Mouse (Mus musculus) cerebellum, adult 2 months (tissue): ENCODE results near the gene Mgrn1. TPM values are rescaled to one million over a fixed set of nuclear protein-coding genes. Genes with fewer than 3 reads are reported as not detected.
A peak's percentile ranks its signal among the peaks of the same experiment; 100 is the strongest.

Experiments used
- DNase-seq, 2 experiments: peaks; one replicate each; pipeline ENCODE4 v3.0.0; 2021
- H3K27ac ChIP-seq: fragments of 200-500 bp; 2 replicates; pipeline ENCODE4 v1.5.1; 2012; ENCODE audit warnings: low read length, control low read depth, inconsistent platforms; ENCODE audit not compliant: insufficient read depth
- H3K27me3 ChIP-seq: fragments of 200-500 bp; 2 replicates; pipeline ENCODE4 v1.6.1; 2012; ENCODE audit warnings: inconsistent platforms, mild to moderate bottlenecking, low read length, moderate library complexity; ENCODE audit not compliant: control insufficient read depth, insufficient read depth
- H3K4me1 ChIP-seq: fragments of 200-500 bp; 2 replicates; pipeline ENCODE4 v1.6.1; 2011; ENCODE audit warnings: low read length; ENCODE audit not compliant: control insufficient read depth, insufficient read depth
- H3K4me3 ChIP-seq: fragments of 200-500 bp; replicated peaks from 2 replicates; pipeline ENCODE3; 2011; ENCODE audit warnings: mild to moderate bottlenecking, low read depth, low read length, control low read depth; ENCODE audit not compliant: insufficient read depth
- CTCF ChIP-seq: fragments of 200-500 bp; IDR thresholded peaks from 2 replicates; pipeline ENCODE4 v1.5.1; 2011; ENCODE audit warnings: low read depth, mild to moderate bottlenecking, control low read depth, low read length, moderate library complexity, borderline replicate concordance; ENCODE audit not compliant: insufficient read depth
- POLR2A ChIP-seq: fragments of 200-500 bp; IDR thresholded peaks from 2 replicates; pipeline ENCODE4 v1.6.1; 2011; ENCODE audit warnings: low read length, control low read depth, borderline replicate concordance; ENCODE audit not compliant: insufficient read depth
- WGBS: fragments of 180-500 bp; shearing (Covaris S2); methylation state at CpG from one replicate; pipeline ENCODE4 v1.1.7; 2018; 5-methylcytosine and 5-hydroxymethylcytosine counted together
- polyA plus RNA-seq: library from polyadenylated mRNA; depleted of rRNA; stranded (reverse); fragments of >200 nt; gene quantifications from 2 replicates; pipeline ENCODE4 v1.2.3, GENCODE M21; 2012; rRNA removed

Mgrn1 gene
- polyA plus RNA-seq = 243 and 248 TPM in 2 replicates

GRCm38 (mm10) chr16:4885760-4886689 is at the start of gene Mgrn1:
Gene Mgrn1, plus strand, starts transcription at chr16:4886249.
- peak within 1 kb of the TSS; percentile 98 for H3K27ac ChIP-seq
- peak; percentile 90 to 93 for DNase-seq
- TF ChIP-seq CTCF (no peak), POLR2A (peak; percentile 34; the same call in 1 of the 2 replicates)
- H3K4me3 ChIP-seq = peak within 1 kb of the TSS; percentile 78
- under 1% methylated on average over 63 of the region's 74 CpGs for WGBS
- peaks cover 10% of the 10 kb centered on the region; the same call in 1 of the 2 replicates for H3K4me1 ChIP-seq
- no peaks in the 10 kb centered on the region for H3K27me3 ChIP-seq

- Histone ChIP-seq H3K27ac (no peak overlapping the region), H3K4me3 (no peak overlapping the region), H3K4me1 (no peaks in the 10 kb centered on the region), H3K27me3 (no peaks in the 10 kb centered on the region)
- DNase-seq = no peak
- no peak for TF ChIP-seq POLR2A
- no peak for TF ChIP-seq CTCF
- WGBS = 85% methylated on average over 3 of the region's 3 CpGs
Measured at GRCm38 (mm10) chr16:4837631-4838030, 48.4 kb upstream of the Mgrn1 start.

GRCm38 (mm10) chr16:4839552-4839951 is 46.5 kb upstream of the Mgrn1 start:
- TF ChIP-seq POLR2A = no peak
- no peak for TF ChIP-seq CTCF
- no peak for DNase-seq
- Histone ChIP-seq H3K4me3 (no peak overlapping the region), H3K27ac (no peak overlapping the region), H3K27me3 (no peaks in the 10 kb centered on the region), H3K4me1 (no peaks in the 10 kb centered on the region)
- WGBS = 77% methylated on average over 3 of the region's 3 CpGs

DNA sequence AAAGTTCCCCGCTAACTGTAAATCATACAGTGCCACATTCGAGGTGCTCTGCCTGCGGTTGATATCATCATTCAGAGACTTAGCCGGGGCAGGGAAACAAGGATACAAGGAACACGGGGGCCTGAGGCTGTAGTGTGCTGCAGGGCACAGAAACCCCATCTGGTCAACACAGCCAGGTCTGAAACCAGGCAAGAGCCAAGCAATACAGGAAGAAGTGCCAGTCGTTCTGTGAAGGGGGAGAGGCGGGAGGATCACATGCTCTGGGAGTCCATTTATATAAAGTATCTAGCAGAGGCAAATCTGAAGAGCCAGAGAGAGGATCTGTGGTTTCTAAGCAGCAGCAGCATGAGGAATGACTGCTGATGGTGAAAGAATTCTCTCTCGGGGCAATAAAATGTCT is 45.8 kb upstream of the Mgrn1 start:
- TF ChIP-seq POLR2A (no peak), CTCF (no peak)
- no peak for DNase-seq
- Histone ChIP-seq H3K27ac (no peak overlapping the region), H3K27me3 (no peaks in the 10 kb centered on the region), H3K4me3 (no peak overlapping the region), H3K4me1 (no peaks in the 10 kb centered on the region)
- 74% methylated on average over 8 of the region's 8 CpGs for WGBS

DNA sequence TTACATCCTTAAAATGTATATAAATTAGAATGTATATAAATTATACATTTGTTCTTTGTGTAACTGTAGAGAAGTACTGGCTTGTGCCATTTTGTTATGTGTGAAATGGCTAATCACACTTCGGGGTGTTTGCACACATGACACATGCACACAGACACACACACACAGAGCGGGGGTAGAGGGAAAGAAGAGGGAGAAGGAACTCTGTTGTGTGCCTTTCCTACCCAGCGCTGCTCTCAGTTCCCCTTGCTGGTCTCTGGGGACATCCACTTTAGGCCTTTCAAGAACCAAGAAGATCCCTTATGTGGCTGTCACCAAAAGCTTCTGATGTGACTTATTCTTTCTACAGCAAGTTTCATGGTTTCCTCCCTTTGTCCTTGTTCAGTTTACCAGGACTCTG is 39.0 kb upstream of the Mgrn1 start:
- TF ChIP-seq CTCF (no peak), POLR2A (no peak)
- Histone ChIP-seq H3K4me1 (no peaks in the 10 kb centered on the region), H3K27ac (no peak overlapping the region), H3K27me3 (no peaks in the 10 kb centered on the region), H3K4me3 (no peak overlapping the region)
- WGBS = 78% methylated on average over 3 of the region's 3 CpGs
- no peak for DNase-seq

GRCm38 (mm10) chr16:4848090-4848489 is 38.0 kb upstream of the Mgrn1 start:
- no peaks in the 10 kb centered on the region for H3K4me1 ChIP-seq
- TF ChIP-seq POLR2A (no peak), CTCF (no peak)
- no peaks in the 10 kb centered on the region for H3K27me3 ChIP-seq
- no peak overlapping the region for H3K27ac ChIP-seq
- no peak for DNase-seq
- H3K4me3 ChIP-seq = no peak overlapping the region
- 81% methylated on average over 2 of the region's 2 CpGs for WGBS

- Histone ChIP-seq H3K4me3 (no peak overlapping the region), H3K27ac (no peak overlapping the region), H3K4me1 (no peaks in the 10 kb centered on the region), H3K27me3 (no peaks in the 10 kb centered on the region)
- WGBS = 60% methylated on average over 7 of the region's 7 CpGs
- TF ChIP-seq CTCF (no peak), POLR2A (no peak)
- no peak for DNase-seq
Measured at GRCm38 (mm10) chr16:4850361-4850760, 35.7 kb upstream of the Mgrn1 start.
